Comparison of ENCODE assay signal across 9 mouse cellular contexts in the genomic region with DNA sequence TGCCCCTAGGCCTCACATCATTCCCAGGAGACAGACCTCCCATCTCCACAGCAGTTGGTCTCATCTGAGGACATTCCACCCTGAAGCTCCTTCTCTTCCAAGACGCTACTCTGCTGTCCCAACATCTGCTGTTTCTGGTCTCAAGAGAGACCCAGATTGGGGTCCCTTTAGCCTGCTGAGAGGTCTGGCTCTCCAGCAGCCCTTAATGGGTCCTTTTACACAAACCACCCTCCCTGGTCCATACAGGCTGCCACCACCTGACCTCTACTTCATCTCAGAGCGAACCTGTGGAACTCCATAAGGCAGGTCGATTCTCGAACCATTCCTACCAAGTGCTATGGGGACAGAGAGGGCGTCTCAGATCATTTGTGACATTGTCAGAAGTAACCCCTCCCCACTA. TPM values are rescaled to one million over a fixed set of nuclear protein-coding genes. Genes with fewer than 3 reads are reported as not detected.
DNase-seq lines count a peak whose midpoint lies in the region; ATAC-seq and TF ChIP-seq lines count a peak whose summit lies in the region.
"Had no signal": no experiment of that assay in that cellular context is flagged by ENCODE, and none has a peak within 500 bp of the region (broad histone marks: within the 10 kb centered on the region; RNA-seq: fewer than 3 reads in every experiment).

No protein-coding gene starts in this region.

- H3K27me3 ChIP-seq in embryonic facial prominence, embryonic 15.5 days, result peaks cover 51% of the 10 kb centered on the region
- H3K27me3 ChIP-seq in intestine, embryonic 14.5 days (replicated peaks; ENCODE audit: control insufficient read depth, insufficient read depth, low read length), result peaks cover 34% of the 10 kb centered on the region
- peaks cover 12% of the 10 kb centered on the region for H3K27me3 ChIP-seq in neural tube, embryonic 12.5 days (replicated peaks)

- H3K9me3 ChIP-seq in embryonic facial prominence, embryonic 15.5 days (replicated peaks), result no peaks in the 10 kb centered on the region
- H3K9me3 ChIP-seq in intestine, embryonic 14.5 days (ENCODE audit: control insufficient read depth, low read length), result no peaks in the 10 kb centered on the region
- no peaks in the 10 kb centered on the region for H3K9me3 ChIP-seq in neural tube, embryonic 12.5 days

- H3K4me3 ChIP-seq in layer of hippocampus, adult 2 months, result peak overlapping the region; percentile 89; the same call in 1 of the 2 replicates
- peak overlapping the region; percentile 71 for H3K4me3 ChIP-seq in embryonic facial prominence, embryonic 15.5 days (replicated peaks)
- H3K4me3 ChIP-seq in intestine, embryonic 14.5 days (ENCODE audit: low read depth, low read length), result no peak overlapping the region
- no peak overlapping the region for H3K4me3 ChIP-seq in neural tube, embryonic 12.5 days

- intact Hi-C loops in gastrocnemius, postnatal 36 days (cut with DNase I), result no loop called here

- peak overlapping the region; percentile 97 for H3K4me2 ChIP-seq in embryonic facial prominence, embryonic 15.5 days (replicated peaks)
- peak overlapping the region; percentile 96 for H3K4me2 ChIP-seq in intestine, embryonic 14.5 days (ENCODE audit: low read length)
- H3K4me2 ChIP-seq in neural tube, embryonic 12.5 days (replicated peaks), result peak overlapping the region; percentile 86

- H3K36me3 ChIP-seq in embryonic facial prominence, embryonic 15.5 days, result no peaks in the 10 kb centered on the region
- H3K36me3 ChIP-seq in intestine, embryonic 14.5 days (ENCODE audit: control insufficient read depth, insufficient read depth, low read length), result no peaks in the 10 kb centered on the region
- peaks cover 3% of the 10 kb centered on the region; the same call in 1 of the 2 replicates for H3K36me3 ChIP-seq in neural tube, embryonic 12.5 days

- 40% methylated on average over 5 of the region's 5 CpGs for WGBS in embryonic facial prominence, embryonic 15.5 days
- WGBS in intestine, embryonic 14.5 days, result 47% methylated on average over 5 of the region's 5 CpGs
- WGBS in neural tube, embryonic 12.5 days, result 34% methylated on average over 5 of the region's 5 CpGs

- ATAC-seq in embryonic facial prominence, embryonic 15.5 days (ENCODE audit: insufficient number of reproducible peaks, low FRiP score, low TSS enrichment, low read depth), result no peak
- no peak for ATAC-seq in intestine, embryonic 14.5 days (replicated peaks; ENCODE audit: low FRiP score, low TSS enrichment, low read depth)
- ATAC-seq in neural tube, embryonic 12.5 days (ENCODE audit: low FRiP score, low read depth), result no peak
- no peak for ATAC-seq in megakaryocyte progenitor cell, adult 5-6 weeks (replicated peaks; ENCODE audit: poor library complexity)

- DNase-seq in layer of hippocampus, adult 2 months (ENCODE audit: low spot score in 2 of 2), result no peak
- DNase-seq in layer of hippocampus, adult 8-10 months (ENCODE audit: low spot score in 2 of 2), result no peak
- no peak for DNase-seq in intestine, embryonic 14.5 days (ENCODE audit: low spot score)
- no peak for DNase-seq in right cerebral cortex, adult 2 months (ENCODE audit: low spot score in 2 of 2)
- no peak for DNase-seq in gastrocnemius, postnatal 36 days

- TF ChIP-seq CTCF in layer of hippocampus, adult 2 months (conservative IDR thresholded peaks at IDR 0.05), result no peak

- peaks cover 18% of the 10 kb centered on the region for H3K4me1 ChIP-seq in embryonic facial prominence, embryonic 15.5 days
- peaks cover 12% of the 10 kb centered on the region for H3K4me1 ChIP-seq in intestine, embryonic 14.5 days (replicated peaks; ENCODE audit: control insufficient read depth, insufficient read depth, low read length)
- peaks cover 39% of the 10 kb centered on the region for H3K4me1 ChIP-seq in neural tube, embryonic 12.5 days

- H3K27ac ChIP-seq in layer of hippocampus, adult 2 months, result peak overlapping the region; percentile 93; the same call in 1 of the 2 replicates
- H3K27ac ChIP-seq in embryonic facial prominence, embryonic 15.5 days (replicated peaks), result no peak overlapping the region
- no peak overlapping the region for H3K27ac ChIP-seq in intestine, embryonic 14.5 days (ENCODE audit: low read depth)
- peak overlapping the region; percentile 90; the same call in 1 of the 2 replicates for H3K27ac ChIP-seq in neural tube, embryonic 12.5 days

- H3K9ac ChIP-seq in embryonic facial prominence, embryonic 15.5 days, result no peak overlapping the region
- H3K9ac ChIP-seq in intestine, embryonic 14.5 days (ENCODE audit: low read length), result no peak overlapping the region
- peak overlapping the region; percentile 87; the same call in 1 of the 2 replicates for H3K9ac ChIP-seq in neural tube, embryonic 12.5 days

RNA-seq across cellular contexts. Expression of a gene that starts 0.9 kb away (rescaled TPM):
- total RNA-seq in layer of hippocampus, adult 2 months (2021), result 100 to 1,000 TPM; 680 to 699 TPM
- total RNA-seq in layer of hippocampus, adult 8-10 months (2022), result 100 to 1,000 TPM; 532 to 577 (median 554) TPM
- 3.8 and 4.0 TPM in 2 replicates for polyA plus RNA-seq in embryonic facial prominence, embryonic 15.5 days (2015; fragmentation: Nextera tagmentation; extraction: Ambion mirVana)
- 3.9 and 4.7 TPM in 2 replicates for polyA plus RNA-seq in intestine, embryonic 14.5 days (2014; fragmentation: Nextera tagmentation; extraction: Ambion mirVana)
- 25.8 and 27.0 TPM in 2 replicates for polyA plus RNA-seq in neural tube, embryonic 12.5 days (2016; fragmentation: Nextera tagmentation; extraction: Ambion mirVana)
- not detected in 2 replicates for total RNA-seq in megakaryocyte progenitor cell, adult 5-6 weeks (2015)
- not detected in 2 replicates for total RNA-seq in megakaryocyte progenitor cell, adult 5-6 weeks (2017)
- total RNA-seq in gastrocnemius, postnatal 36 days (2021), result 1 to 10 TPM; 1.2 to 1.5 TPM
- polyA plus RNA-seq: erythroblast, embryonic 14.5 days had no signal

RNA-seq across cellular contexts. Expression of a gene that starts 11.1 kb away (rescaled TPM):
- total RNA-seq in layer of hippocampus, adult 2 months (2021), result 10 to 100 TPM; 76.9 to 80.3 TPM
- 10 to 100 TPM; 66.8 to 93.2 (median 84.5) TPM for total RNA-seq in layer of hippocampus, adult 8-10 months (2022)
- polyA plus RNA-seq in embryonic facial prominence, embryonic 15.5 days (2015; fragmentation: Nextera tagmentation; extraction: Ambion mirVana), result 41.8 and 44.8 TPM in 2 replicates
- polyA plus RNA-seq in intestine, embryonic 14.5 days (2014; fragmentation: Nextera tagmentation; extraction: Ambion mirVana), result 8.6 and 9.2 TPM in 2 replicates
- polyA plus RNA-seq in neural tube, embryonic 12.5 days (2016; fragmentation: Nextera tagmentation; extraction: Ambion mirVana), result 80.7 and 92.0 TPM in 2 replicates
- total RNA-seq in megakaryocyte progenitor cell, adult 5-6 weeks (2015), result 4.5 and 9.7 TPM in 2 replicates
- 26.8 and 29.5 TPM in 2 replicates for total RNA-seq in megakaryocyte progenitor cell, adult 5-6 weeks (2017)
- total RNA-seq in gastrocnemius, postnatal 36 days (2021), result 10 to 100 TPM; 48.4 to 50.8 TPM

RNA-seq across cellular contexts. Expression of a gene that starts 12.6 kb away (rescaled TPM):
- total RNA-seq in layer of hippocampus, adult 2 months (2021), result 1 to 10 TPM; 1.4 to 1.9 TPM
- 1 to 10 TPM in 1 of 4 experiments, not detected in 3; 1.5 TPM for total RNA-seq in layer of hippocampus, adult 8-10 months (2022)
- not detected in 2 replicates for polyA plus RNA-seq in embryonic facial prominence, embryonic 15.5 days (2015; fragmentation: Nextera tagmentation; extraction: Ambion mirVana)
- 0.34 TPM in 1 of 2 replicates, not detected in the other for polyA plus RNA-seq in intestine, embryonic 14.5 days (2014; fragmentation: Nextera tagmentation; extraction: Ambion mirVana)
- 1.0 and 1.9 TPM in 2 replicates for polyA plus RNA-seq in neural tube, embryonic 12.5 days (2016; fragmentation: Nextera tagmentation; extraction: Ambion mirVana)
- 1.8 TPM in 1 of 2 replicates, not detected in the other for total RNA-seq in megakaryocyte progenitor cell, adult 5-6 weeks (2015)
- not detected in 2 replicates for total RNA-seq in megakaryocyte progenitor cell, adult 5-6 weeks (2017)
- not detected for total RNA-seq in gastrocnemius, postnatal 36 days (2021)
- polyA plus RNA-seq: erythroblast, embryonic 14.5 days had no signal

RNA-seq across cellular contexts. Expression of a gene that starts 15.3 kb away (rescaled TPM):
- total RNA-seq in layer of hippocampus, adult 2 months (2021), result 10 to 100 TPM; 83.0 to 89.3 TPM
- total RNA-seq in layer of hippocampus, adult 8-10 months (2022), result 100 to 1,000 TPM in 2 of 4 experiments, 10 to 100 TPM in 2; 93.0 to 103 (median 99.1) TPM
- polyA plus RNA-seq in embryonic facial prominence, embryonic 15.5 days (2015; fragmentation: Nextera tagmentation; extraction: Ambion mirVana), result 95.7 and 99.3 TPM in 2 replicates
- polyA plus RNA-seq in intestine, embryonic 14.5 days (2014; fragmentation: Nextera tagmentation; extraction: Ambion mirVana), result 93.5 and 93.8 TPM in 2 replicates
- 75.3 and 84.6 TPM in 2 replicates for polyA plus RNA-seq in neural tube, embryonic 12.5 days (2016; fragmentation: Nextera tagmentation; extraction: Ambion mirVana)
- total RNA-seq in megakaryocyte progenitor cell, adult 5-6 weeks (2015), result 113 and 126 TPM in 2 replicates
- 29.3 and 38.2 TPM in 2 replicates for total RNA-seq in megakaryocyte progenitor cell, adult 5-6 weeks (2017)
- total RNA-seq in gastrocnemius, postnatal 36 days (2021), result 10 to 100 TPM; 34.8 to 38.9 TPM

RNA-seq across cellular contexts. Expression of a gene that starts 15.4 kb away (rescaled TPM):
- total RNA-seq in layer of hippocampus, adult 2 months (2021), result 10 to 100 TPM; 27.9 to 28.9 TPM
- 10 to 100 TPM; 22.8 to 29.0 (median 26.5) TPM for total RNA-seq in layer of hippocampus, adult 8-10 months (2022)
- polyA plus RNA-seq in embryonic facial prominence, embryonic 15.5 days (2015; fragmentation: Nextera tagmentation; extraction: Ambion mirVana), result 24.7 and 27.1 TPM in 2 replicates
- 29.4 and 30.8 TPM in 2 replicates for polyA plus RNA-seq in intestine, embryonic 14.5 days (2014; fragmentation: Nextera tagmentation; extraction: Ambion mirVana)
- polyA plus RNA-seq in neural tube, embryonic 12.5 days (2016; fragmentation: Nextera tagmentation; extraction: Ambion mirVana), result 27.6 and 28.6 TPM in 2 replicates
- total RNA-seq in megakaryocyte progenitor cell, adult 5-6 weeks (2015), result 10.0 and 10.1 TPM in 2 replicates
- 16.1 and 18.0 TPM in 2 replicates for total RNA-seq in megakaryocyte progenitor cell, adult 5-6 weeks (2017)
- total RNA-seq in gastrocnemius, postnatal 36 days (2021), result 1 to 10 TPM; 8.9 to 9.3 TPM

Comparison
In these comparisons a context has a peak if more than half of its experiments do, and no peak if none do; other contexts are left out.
1. H3K27ac ChIP-seq: peak in layer of hippocampus, adult 2 months (single experiment) and neural tube, embryonic 12.5 days (single experiment); none in embryonic facial prominence, embryonic 15.5 days (single experiment) and intestine, embryonic 14.5 days (single experiment).
2. H3K4me3 ChIP-seq: peak in layer of hippocampus, adult 2 months (single experiment) and embryonic facial prominence, embryonic 15.5 days (single experiment); none in intestine, embryonic 14.5 days (single experiment) and neural tube, embryonic 12.5 days (single experiment).
3. RNA of a gene that starts 0.9 kb away (total RNA-seq): 680 to 699 TPM in layer of hippocampus, adult 2 months and 532 to 577 TPM in layer of hippocampus, adult 8-10 months; 1.2 to 1.5 TPM in gastrocnemius, postnatal 36 days and not detected in megakaryocyte progenitor cell, adult 5-6 weeks; every median in the first group is over 100 times any median in the second.
4. Peak in every context shown above with its lines, with median percentiles within 50 percentile points of each other: H3K4me2 ChIP-seq.